In genomic region chr1:89094416-89094815, GRCm38 (mm10) we compare ENCODE assay signal across 22 mouse cellular contexts. TPM values are rescaled to one million over a fixed set of nuclear protein-coding genes. Genes with fewer than 3 reads are reported as not detected.
DNase-seq lines count a peak whose midpoint lies in the region; ATAC-seq and TF ChIP-seq lines count a peak whose summit lies in the region.
"Had no signal": no experiment of that assay in that cellular context is flagged by ENCODE, and none has a peak within 500 bp of the region (broad histone marks: within the 10 kb centered on the region; RNA-seq: fewer than 3 reads in every experiment).

No protein-coding gene starts in this region.

- peak overlapping the region; percentile 22 for H3K27ac ChIP-seq in forebrain, embryonic 10.5 days
- H3K27ac ChIP-seq in forebrain, embryonic 15.5 days (replicated peaks), result no peak overlapping the region
- peak overlapping the region; percentile 26 to 42; a peak in 3 of 4 replicates for H3K27ac ChIP-seq in heart, embryonic 14.5 days (replicated peaks in 1 of 2; ENCODE audit: control insufficient read depth in 1 of 2, insufficient read depth in 1 of 2, low read depth in 2 of 2, low read length in 2 of 2)
- H3K27ac ChIP-seq in heart, embryonic 11.5 days (ENCODE audit: low read depth, low read length), result no peak overlapping the region
- H3K27ac ChIP-seq in intestine, embryonic 15.5 days, result 0 out of 2 replicates have a peak overlapping the region, but pooled peaks have one; percentile 40
- H3K27ac ChIP-seq in intestine, postnatal 0 days (ENCODE audit: low read depth, low read length), result no peak overlapping the region
- H3K27ac ChIP-seq: forebrain, embryonic 13.5 days; hindbrain, postnatal 0 days; limb, embryonic 12.5 days; liver, embryonic 12.5 days; midbrain, embryonic 13.5 days; neural tube, embryonic 15.5 days had no signal

- DNase-seq in forebrain, embryonic 10.5 days (ENCODE audit: extremely low spot score, low spot score), result no peak
- DNase-seq in retina, postnatal 1 day, result peak; percentile 74
- no peak for DNase-seq in retina, embryonic 14.5 days (ENCODE audit: low spot score)
- DNase-seq: adrenal gland, adult 8-10 months; cerebellum, adult 9-10 months; kidney, adult 8-10 months; right cerebral cortex, postnatal 25 days; thymus, adult 2 months had no signal

- no peak for TF ChIP-seq CTCF in intestine, postnatal 0 days (IDR thresholded peaks at IDR 0.05; ENCODE audit: low read depth)

- H3K9ac ChIP-seq in forebrain, embryonic 15.5 days (replicated peaks), result no peak overlapping the region
- no peak overlapping the region for H3K9ac ChIP-seq in heart, embryonic 14.5 days (ENCODE audit: low read length)
- H3K9ac ChIP-seq in heart, embryonic 11.5 days (ENCODE audit: low read depth, low read length), result no peak overlapping the region
- no peak overlapping the region for H3K9ac ChIP-seq in intestine, embryonic 15.5 days
- no peak overlapping the region for H3K9ac ChIP-seq in intestine, postnatal 0 days (ENCODE audit: low read depth, low read length)
- H3K9ac ChIP-seq: forebrain, embryonic 13.5 days; limb, embryonic 12.5 days; liver, embryonic 12.5 days; midbrain, embryonic 13.5 days; neural tube, embryonic 15.5 days had no signal

- H3K36me3 ChIP-seq in forebrain, embryonic 10.5 days (replicated peaks), result no peaks in the 10 kb centered on the region
- H3K36me3 ChIP-seq in forebrain, embryonic 15.5 days, result no peaks in the 10 kb centered on the region
- H3K36me3 ChIP-seq in heart, embryonic 14.5 days (ENCODE audit: control insufficient read depth, insufficient read depth, low read length), result no peaks in the 10 kb centered on the region
- no peaks in the 10 kb centered on the region for H3K36me3 ChIP-seq in heart, embryonic 11.5 days (ENCODE audit: control insufficient read depth, insufficient read depth, low read length)
- H3K36me3 ChIP-seq in intestine, embryonic 15.5 days, result no peaks in the 10 kb centered on the region
- no peaks in the 10 kb centered on the region for H3K36me3 ChIP-seq in intestine, postnatal 0 days (ENCODE audit: control insufficient read depth, insufficient read depth)
- H3K36me3 ChIP-seq: embryonic facial prominence, embryonic 10.5 days; limb, embryonic 12.5 days; liver, embryonic 12.5 days; midbrain, embryonic 13.5 days; neural tube, embryonic 15.5 days had no signal

- H3K4me1 ChIP-seq in forebrain, embryonic 10.5 days, result peaks cover 73% of the 10 kb centered on the region
- peaks cover 46% of the 10 kb centered on the region for H3K4me1 ChIP-seq in forebrain, embryonic 15.5 days
- peaks cover 53 to 66% of the 10 kb centered on the region in 2 experiments for H3K4me1 ChIP-seq in heart, embryonic 14.5 days (ENCODE audit: control insufficient read depth in 2 of 2, insufficient read depth in 2 of 2, low read length in 2 of 2)
- H3K4me1 ChIP-seq in heart, embryonic 11.5 days (ENCODE audit: control insufficient read depth, insufficient read depth, low read length), result peaks cover 63% of the 10 kb centered on the region
- peaks cover 60% of the 10 kb centered on the region for H3K4me1 ChIP-seq in intestine, embryonic 15.5 days (replicated peaks)
- peaks cover 17% of the 10 kb centered on the region for H3K4me1 ChIP-seq in intestine, postnatal 0 days (replicated peaks; ENCODE audit: control insufficient read depth, insufficient read depth, low read length)

- H3K9me3 ChIP-seq in forebrain, embryonic 10.5 days, result no peaks in the 10 kb centered on the region
- no peaks in the 10 kb centered on the region for H3K9me3 ChIP-seq in forebrain, embryonic 15.5 days
- H3K9me3 ChIP-seq in heart, embryonic 14.5 days (ENCODE audit: control insufficient read depth, low read length), result no peaks in the 10 kb centered on the region
- no peaks in the 10 kb centered on the region for H3K9me3 ChIP-seq in heart, embryonic 11.5 days (replicated peaks; ENCODE audit: control insufficient read depth, low read length)
- no peaks in the 10 kb centered on the region for H3K9me3 ChIP-seq in intestine, embryonic 15.5 days
- no peaks in the 10 kb centered on the region for H3K9me3 ChIP-seq in intestine, postnatal 0 days (ENCODE audit: control insufficient read depth)
- H3K9me3 ChIP-seq: embryonic facial prominence, embryonic 10.5 days; forebrain, embryonic 13.5 days; limb, embryonic 12.5 days; liver, embryonic 12.5 days; midbrain, embryonic 13.5 days; neural tube, embryonic 15.5 days had no signal

- no peak overlapping the region for H3K4me3 ChIP-seq in forebrain, embryonic 10.5 days
- no peak overlapping the region for H3K4me3 ChIP-seq in forebrain, embryonic 15.5 days
- H3K4me3 ChIP-seq in heart, embryonic 14.5 days (ENCODE audit: control insufficient read depth in 1 of 2, insufficient read depth in 1 of 2, low read depth in 1 of 2, low read length in 2 of 2), result no peak overlapping the region
- no peak overlapping the region for H3K4me3 ChIP-seq in heart, embryonic 11.5 days (ENCODE audit: low read depth, low read length)
- no peak overlapping the region for H3K4me3 ChIP-seq in intestine, embryonic 15.5 days (replicated peaks)
- no peak overlapping the region for H3K4me3 ChIP-seq in intestine, postnatal 0 days (ENCODE audit: low read depth, low read length)
- H3K4me3 ChIP-seq: embryonic facial prominence, embryonic 10.5 days; forebrain, embryonic 13.5 days; limb, embryonic 12.5 days; liver, embryonic 12.5 days; midbrain, embryonic 13.5 days; neural tube, embryonic 15.5 days had no signal

- 69% methylated on average over 4 of the region's 4 CpGs for WGBS in forebrain, embryonic 10.5 days
- WGBS in forebrain, embryonic 15.5 days, result 57% methylated on average over 4 of the region's 4 CpGs
- WGBS in heart, embryonic 14.5 days, result 21% methylated on average over 4 of the region's 4 CpGs
- 51% methylated on average over 4 of the region's 4 CpGs for WGBS in heart, embryonic 11.5 days (ENCODE audit: insufficient replicate concordance)
- WGBS in intestine, embryonic 15.5 days, result 33% methylated on average over 4 of the region's 4 CpGs
- 42% methylated on average over 4 of the region's 4 CpGs for WGBS in intestine, postnatal 0 days

- no peak overlapping the region for H3K4me2 ChIP-seq in forebrain, embryonic 15.5 days (replicated peaks)
- no peak overlapping the region for H3K4me2 ChIP-seq in heart, embryonic 14.5 days (ENCODE audit: low read length)
- no peak overlapping the region for H3K4me2 ChIP-seq in heart, embryonic 11.5 days
- no peak overlapping the region for H3K4me2 ChIP-seq in intestine, embryonic 15.5 days (replicated peaks)
- H3K4me2 ChIP-seq in intestine, postnatal 0 days (replicated peaks; ENCODE audit: low read depth), result no peak overlapping the region
- H3K4me2 ChIP-seq: forebrain, embryonic 13.5 days; limb, embryonic 12.5 days; liver, embryonic 12.5 days; midbrain, embryonic 13.5 days; neural tube, embryonic 15.5 days had no signal

- no peak for ATAC-seq in forebrain, embryonic 15.5 days (replicated peaks)
- ATAC-seq in heart, embryonic 14.5 days (ENCODE audit: insufficient number of reproducible peaks, insufficient read depth, low FRiP score, low read depth), result peak; percentile 35; the same call in 1 of the 2 replicates
- no peak for ATAC-seq in heart, embryonic 11.5 days (replicated peaks; ENCODE audit: insufficient number of reproducible peaks, low FRiP score, low TSS enrichment)
- 0 out of 2 replicates have a peak, but pooled peaks have one; percentile 42 for ATAC-seq in intestine, embryonic 15.5 days
- no peak for ATAC-seq in intestine, postnatal 0 days
- ATAC-seq: forebrain, embryonic 13.5 days; liver, embryonic 12.5 days; lung, postnatal 0 days; midbrain, embryonic 13.5 days; Patski had no signal

- H3K27me3 ChIP-seq in forebrain, embryonic 10.5 days (ENCODE audit: poor library complexity, severe bottlenecking), result peaks cover 5% of the 10 kb centered on the region; the same call in 1 of the 2 replicates
- no peaks in the 10 kb centered on the region for H3K27me3 ChIP-seq in forebrain, embryonic 15.5 days
- H3K27me3 ChIP-seq in heart, embryonic 14.5 days (ENCODE audit: control insufficient read depth, insufficient read depth, low read length), result no peaks in the 10 kb centered on the region
- no peaks in the 10 kb centered on the region for H3K27me3 ChIP-seq in heart, embryonic 11.5 days (ENCODE audit: control insufficient read depth, insufficient read depth, low read length)
- no peaks in the 10 kb centered on the region for H3K27me3 ChIP-seq in intestine, embryonic 15.5 days (replicated peaks)
- no peaks in the 10 kb centered on the region for H3K27me3 ChIP-seq in intestine, postnatal 0 days (replicated peaks; ENCODE audit: control insufficient read depth, insufficient read depth, low read length)
- H3K27me3 ChIP-seq: forebrain, embryonic 13.5 days; neural tube, embryonic 15.5 days; Patski had no signal

RNA-seq across cellular contexts. Expression of gene Sh3bp4, which starts 24.2 kb away (rescaled TPM):
- polyA plus RNA-seq in forebrain, embryonic 10.5 days (2016; fragmentation: Nextera tagmentation; extraction: Ambion mirVana), result 27.7 and 28.7 TPM in 2 replicates
- polyA plus RNA-seq in forebrain, embryonic 15.5 days (2015; fragmentation: Nextera tagmentation; extraction: Ambion mirVana), result 20.8 and 21.1 TPM in 2 replicates
- 17.2 and 19.2 TPM in 2 replicates for polyA plus RNA-seq in heart, embryonic 14.5 days (2014; fragmentation: Nextera tagmentation; extraction: Ambion mirVana)
- 15.3 and 25.2 TPM in 2 replicates for polyA plus RNA-seq in heart, embryonic 11.5 days (2014; fragmentation: Nextera tagmentation; extraction: Ambion mirVana)
- polyA plus RNA-seq in intestine, embryonic 15.5 days (2015; fragmentation: Nextera tagmentation; extraction: Ambion mirVana), result 16.3 and 17.0 TPM in 2 replicates
- 6.1 and 6.2 TPM in 2 replicates for polyA plus RNA-seq in intestine, postnatal 0 days (2015; fragmentation: Nextera tagmentation; extraction: Ambion mirVana)

Comparison
In these comparisons a context has a peak if more than half of its experiments do, and no peak if none do; other contexts are left out.
1. H3K27ac ChIP-seq: peak in forebrain, embryonic 10.5 days (single experiment), heart, embryonic 14.5 days (2 of 2) and intestine, embryonic 15.5 days (single experiment); none in forebrain, embryonic 15.5 days (single experiment), heart, embryonic 11.5 days (single experiment) and intestine, postnatal 0 days (single experiment).
2. ATAC-seq: peak in heart, embryonic 14.5 days (single experiment) and intestine, embryonic 15.5 days (single experiment); none in forebrain, embryonic 15.5 days (single experiment), heart, embryonic 11.5 days (single experiment) and intestine, postnatal 0 days (single experiment).